Mouse (Mus musculus) midbrain, postnatal 0 days (tissue): ENCODE results near the gene H2-Aa. TPM values are rescaled to one million over a fixed set of nuclear protein-coding genes. Genes with fewer than 3 reads are reported as not detected.

Source experiments
- ATAC-seq: fragments of 200-750 bp; cut with Nextera tagmentation; 2 replicates; pipeline ENCODE4 v1.8.0; 2017; ENCODE audit warnings: moderate number of reproducible peaks, mild to moderate bottlenecking, moderate TSS enrichment, moderate library complexity; ENCODE audit not compliant: low FRiP score
- DNase-seq: peaks from one replicate; pipeline ENCODE4 v3.0.0-alpha.2; 2015; ENCODE audit warnings: low spot score
- H3K27ac ChIP-seq: fragments of 300-500 bp; sonication (generic); 2 replicates; pipeline ENCODE4 v1.5.1; 2014; ENCODE audit warnings: low read depth, mild to moderate bottlenecking, low read length, mixed read lengths
- H3K27me3 ChIP-seq: fragments of 300-500 bp; sonication (generic); 2 replicates; pipeline ENCODE4 v1.6.1; 2014; ENCODE audit warnings: low read length, control low read depth, mixed read lengths; ENCODE audit not compliant: insufficient read depth
- H3K36me3 ChIP-seq: fragments of 300-500 bp; sonication (generic); 2 replicates; pipeline ENCODE4 v1.6.1; 2014; ENCODE audit warnings: low read length, control low read depth, mixed read lengths; ENCODE audit not compliant: insufficient read depth
- H3K4me1 ChIP-seq: fragments of 300-500 bp; sonication (generic); 2 replicates; pipeline ENCODE4 v1.6.1; 2014; ENCODE audit warnings: mild to moderate bottlenecking, control low read depth, antibody characterized with exemption, low read length, mixed read lengths; ENCODE audit not compliant: insufficient read depth
- H3K4me2 ChIP-seq: fragments of 300-500 bp; sonication (generic); 2 replicates; pipeline ENCODE4 v1.6.1; 2014; ENCODE audit warnings: low read depth, mild to moderate bottlenecking, low read length, mixed read lengths; ENCODE audit not compliant: poor library complexity, severe bottlenecking
- H3K4me3 ChIP-seq: fragments of 300-500 bp; sonication (generic); 2 replicates; pipeline ENCODE4 v1.5.1; 2014; ENCODE audit warnings: low read depth, mild to moderate bottlenecking, low read length, moderate library complexity
- H3K9ac ChIP-seq: fragments of 300-500 bp; sonication (generic); replicated peaks from 2 replicates; pipeline ENCODE4 v1.6.1; 2014; ENCODE audit warnings: mild to moderate bottlenecking, low read length, moderate library complexity, mixed read lengths; ENCODE audit not compliant: poor library complexity, severe bottlenecking
- H3K9me3 ChIP-seq: fragments of 300-500 bp; sonication (generic); 2 replicates; pipeline ENCODE4 v1.6.1; 2016; ENCODE audit warnings: low read length, control low read depth
- CTCF ChIP-seq: IDR thresholded peaks from 2 replicates; pipeline ENCODE4 v1.5.1; 2016; ENCODE audit warnings: antibody characterized with exemption, mild to moderate bottlenecking
- WGBS: fragments of 180-500 bp; shearing (Covaris S2); extraction: QIAGEN DNeasy Blood & Tissue Kit; methylation state at CpG from one replicate; pipeline ENCODE4 v1.1.7; 2014; 5-methylcytosine and 5-hydroxymethylcytosine counted together
- polyA plus RNA-seq: library from polyadenylated mRNA; unstranded; fragments of >200 nt; fragmentation: Nextera tagmentation; extraction: Ambion mirVana; gene quantifications from 2 replicates; pipeline ENCODE4 v1.2.1, GENCODE M21; 2015
- total RNA-seq: library from RNA; depleted of rRNA; stranded (reverse); fragments of >200 nt; gene quantifications from 2 replicates; pipeline ENCODE4 v1.2.3, GENCODE M21; 2014

Gene H2-Aa
- total and polyA plus RNA-seq, 2 experiments from 2014 or later: 0.66 to 0.81 TPM

DNA sequence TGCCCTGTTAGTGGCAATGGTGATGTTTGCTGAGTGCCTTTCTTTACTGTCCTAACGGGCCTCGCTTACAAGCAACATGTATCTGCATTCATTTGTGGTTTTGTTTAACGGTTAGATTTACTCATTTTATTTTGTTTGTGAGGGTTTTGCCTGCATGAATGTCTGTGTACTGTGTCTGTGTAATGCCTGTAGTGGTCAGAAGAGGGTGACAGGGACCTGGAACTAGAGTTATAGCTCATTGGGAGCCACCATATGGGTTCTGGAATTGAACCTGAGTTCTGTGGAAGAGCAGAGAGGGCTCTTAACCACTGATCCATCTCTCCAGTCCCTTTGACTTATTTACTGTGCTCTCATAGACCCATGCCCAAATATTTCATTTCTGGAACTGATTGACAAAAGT is 40.6 kb downstream of the H2-Aa start:
- DNase-seq: peak; percentile 45
- no peak for ATAC-seq
- H3K9me3 ChIP-seq: peaks cover under 1% of the 10 kb centered on the region; the same call in 1 of the 2 replicates
- no peaks in the 10 kb centered on the region for H3K36me3 ChIP-seq
- peak; percentile 70 for TF ChIP-seq CTCF
- H3K27me3 ChIP-seq: no peaks in the 10 kb centered on the region
- no peak overlapping the region for H3K9ac ChIP-seq
- no peaks in the 10 kb centered on the region for H3K4me1 ChIP-seq
- 86% methylated on average over 3 of the region's 3 CpGs for WGBS
- H3K4me3 ChIP-seq: no peak overlapping the region
- H3K4me2 ChIP-seq: no peak overlapping the region
- no peak overlapping the region for H3K27ac ChIP-seq

DNA sequence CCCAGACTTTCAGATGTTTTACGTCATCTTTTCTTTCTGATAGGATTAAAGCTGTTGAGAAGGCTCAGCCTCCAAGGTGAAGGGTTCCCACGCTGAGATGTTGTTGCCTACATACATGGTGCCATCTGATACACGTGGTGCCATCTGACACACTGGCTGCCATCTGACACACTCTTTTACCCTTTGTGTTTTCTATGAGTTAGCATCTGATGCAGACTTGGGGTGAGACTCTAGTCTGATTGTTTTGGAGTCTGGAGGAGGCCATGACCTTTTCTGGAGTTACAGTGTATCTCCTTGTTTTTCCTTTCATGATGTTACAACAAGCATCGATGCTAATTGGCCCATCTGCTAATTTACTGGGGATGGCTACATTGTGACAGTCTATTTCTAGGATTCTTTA is 43.0 kb downstream of the H2-Aa start:
- 72% methylated on average over 4 of the region's 4 CpGs for WGBS
- Histone ChIP-seq H3K4me1 (no peaks in the 10 kb centered on the region), H3K4me3 (no peak overlapping the region), H3K9ac (no peak overlapping the region), H3K27ac (no peak overlapping the region), H3K36me3 (no peaks in the 10 kb centered on the region), H3K9me3 (peaks cover 9% of the 10 kb centered on the region; the same call in 1 of the 2 replicates), H3K4me2 (no peak overlapping the region), H3K27me3 (no peaks in the 10 kb centered on the region)
- DNase-seq (no peak), ATAC-seq (no peak)
- no peak for TF ChIP-seq CTCF

DNA sequence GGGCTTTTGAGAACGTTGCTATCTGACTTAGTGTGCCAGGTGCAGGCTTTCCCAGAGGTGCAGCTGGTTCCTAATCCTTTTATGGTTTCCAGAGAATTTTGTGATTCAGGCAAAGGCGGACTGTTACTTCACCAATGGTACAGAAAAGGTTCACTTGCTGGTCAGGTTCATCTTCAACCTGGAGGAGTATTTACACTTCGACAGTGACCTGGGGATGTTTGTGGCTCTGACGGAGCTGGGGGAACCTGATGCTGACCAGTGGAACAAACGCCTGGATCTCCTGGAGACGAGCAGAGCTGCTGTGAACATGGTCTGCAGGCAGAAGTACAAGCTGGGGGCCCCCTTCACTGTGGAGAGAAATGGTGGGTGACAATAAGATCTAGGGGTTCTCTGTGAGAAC is 46.7 kb downstream of the H2-Aa start:
- Histone ChIP-seq H3K4me3 (no peak overlapping the region), H3K9me3 (peaks cover 9% of the 10 kb centered on the region; the same call in 1 of the 2 replicates), H3K9ac (no peak overlapping the region), H3K36me3 (no peaks in the 10 kb centered on the region), H3K4me1 (no peaks in the 10 kb centered on the region), H3K27ac (no peak overlapping the region), H3K4me2 (no peak overlapping the region), H3K27me3 (no peaks in the 10 kb centered on the region)
- ATAC-seq (no peak), DNase-seq (no peak)
- no peak for TF ChIP-seq CTCF
- WGBS: 86% methylated on average over 6 of the region's 6 CpGs

DNA sequence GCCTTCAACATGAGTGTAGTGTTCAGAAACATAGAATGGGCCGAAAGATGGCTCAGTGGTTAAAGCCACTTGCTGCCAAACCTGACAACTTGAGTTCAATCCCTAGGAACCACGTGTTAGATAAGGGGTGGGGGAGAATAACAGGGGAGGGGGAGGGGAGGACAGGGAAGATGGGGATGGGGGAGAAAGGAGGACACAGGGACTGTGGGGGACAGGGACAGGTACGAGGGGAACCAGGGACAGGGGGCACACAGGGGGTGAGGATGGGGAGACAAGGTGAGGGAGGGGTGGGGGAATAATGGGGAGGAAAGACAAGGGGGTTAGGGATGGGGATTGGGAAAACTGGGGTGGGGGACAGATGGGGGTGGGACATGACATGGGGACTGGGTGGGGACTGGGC is 47.3 kb downstream of the H2-Aa start:
- no peak for ATAC-seq
- no peak for DNase-seq
- no peaks in the 10 kb centered on the region for H3K36me3 ChIP-seq
- no peak overlapping the region for H3K4me2 ChIP-seq
- H3K27me3 ChIP-seq: no peaks in the 10 kb centered on the region
- WGBS: 77% methylated on average over 3 of the region's 3 CpGs
- H3K9ac ChIP-seq: no peak overlapping the region
- TF ChIP-seq CTCF: no peak
- peaks cover 9% of the 10 kb centered on the region; the same call in 1 of the 2 replicates for H3K9me3 ChIP-seq
- no peak overlapping the region for H3K27ac ChIP-seq
- H3K4me3 ChIP-seq: no peak overlapping the region
- H3K4me1 ChIP-seq: no peaks in the 10 kb centered on the region

DNA sequence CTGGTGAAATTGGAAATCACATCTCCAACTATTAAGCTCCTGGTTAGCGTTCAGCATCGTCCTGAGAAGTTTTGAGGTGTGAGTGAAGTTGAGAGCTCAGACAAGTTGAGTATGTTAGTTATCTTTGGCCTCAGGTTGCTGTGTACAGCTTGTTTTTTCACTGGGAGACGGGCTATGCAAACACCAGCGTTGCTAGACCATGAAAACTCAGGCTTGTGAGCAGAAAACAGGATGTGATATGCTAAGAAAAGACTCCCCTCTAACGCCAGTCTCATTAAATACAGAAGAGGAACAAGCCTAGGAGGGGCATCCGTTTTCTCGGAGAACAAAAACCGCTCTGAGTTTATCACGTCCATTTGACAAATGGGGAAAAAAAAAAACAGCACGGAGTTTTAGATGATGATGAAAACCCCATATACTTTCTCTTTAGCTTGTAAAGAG is 48.0 kb downstream of the H2-Aa start:
- no peaks in the 10 kb centered on the region for H3K36me3 ChIP-seq
- H3K9ac ChIP-seq: no peak overlapping the region
- H3K9me3 ChIP-seq: peaks cover 9% of the 10 kb centered on the region; the same call in 1 of the 2 replicates
- no peak overlapping the region for H3K4me2 ChIP-seq
- no peaks in the 10 kb centered on the region for H3K27me3 ChIP-seq
- H3K4me3 ChIP-seq: no peak overlapping the region
- no peak overlapping the region for H3K27ac ChIP-seq
- DNase-seq (no peak), ATAC-seq (no peak)
- TF ChIP-seq CTCF: no peak
- WGBS: 66% methylated on average over 10 of the region's 10 CpGs
- H3K4me1 ChIP-seq: no peaks in the 10 kb centered on the region

DNA sequence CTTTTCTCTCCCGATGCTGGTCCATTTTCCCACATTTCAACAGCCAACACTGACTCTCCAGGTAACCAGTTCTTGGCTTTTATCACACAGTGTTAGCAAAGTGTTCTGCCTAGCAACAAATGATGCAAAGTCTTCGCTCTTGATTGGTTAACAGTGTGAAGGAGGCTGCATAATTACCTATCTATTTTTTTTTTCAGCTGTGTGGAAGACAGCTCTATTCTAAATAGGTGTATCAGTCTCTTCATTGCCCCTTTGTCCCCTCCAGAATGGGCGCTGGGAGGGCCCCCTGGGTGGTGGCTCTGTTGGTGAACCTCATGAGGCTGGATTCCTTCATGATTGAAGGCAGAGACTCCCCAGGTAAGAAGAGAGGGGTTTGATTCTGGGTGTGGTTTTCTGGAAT is 48.9 kb downstream of the H2-Aa start, which contains the start of gene H2-Ob:
H2-Ob (plus strand) TSS at position 198 of the 400 bp plus-strand sequence.
- TF ChIP-seq CTCF: no peak
- peak; percentile 87 for DNase-seq
- Histone ChIP-seq H3K4me3 (no peak within 1 kb of the TSS), H3K27me3 (no peaks in the 10 kb centered on the region), H3K27ac (no peak within 1 kb of the TSS), H3K9ac (no peak within 1 kb of the TSS), H3K4me1 (no peaks in the 10 kb centered on the region), H3K36me3 (no peaks in the 10 kb centered on the region), H3K4me2 (no peak within 1 kb of the TSS), H3K9me3 (peaks cover 9% of the 10 kb centered on the region; the same call in 1 of the 2 replicates)
- WGBS: 62% methylated on average over 3 of the region's 3 CpGs
- ATAC-seq: 0 out of 2 replicates have a peak, but pooled peaks have one; percentile 49
